Mouse (Mus musculus) spleen, adult 2 months (tissue): ENCODE measurements around the gene Asic2. TPM values are rescaled to one million over a fixed set of nuclear protein-coding genes. Genes with fewer than 3 reads are reported as not detected.

Experiments
- DNase-seq, 2 experiments: peaks; one replicate each; pipeline versions ENCODE4 v3.0.0 to v3.0.0-alpha.2; 2012 to 2021; ENCODE audit warnings: low spot score in 2 of 2, low read depth in 1 of 2
- H3K27ac ChIP-seq: fragments of 200-500 bp; 2 replicates; pipeline ENCODE4 v1.5.1; 2012; ENCODE audit warnings: low read length, inconsistent platforms; ENCODE audit not compliant: insufficient read depth
- H3K27me3 ChIP-seq: fragments of 200-500 bp; 2 replicates; pipeline ENCODE4 v1.6.1; 2012; ENCODE audit warnings: mild to moderate bottlenecking, moderate library complexity, low read length, inconsistent platforms; ENCODE audit not compliant: control insufficient read depth, insufficient read depth
- H3K36me3 ChIP-seq: fragments of 200-500 bp; 2 replicates; pipeline ENCODE4 v1.6.1; 2012; ENCODE audit warnings: mild to moderate bottlenecking, low read length, inconsistent platforms; ENCODE audit not compliant: control insufficient read depth, insufficient read depth
- H3K4me1 ChIP-seq: fragments of 200-500 bp; 2 replicates; pipeline ENCODE4 v1.6.1; 2011; ENCODE audit warnings: inconsistent platforms; ENCODE audit not compliant: control insufficient read depth, insufficient read depth, insufficient read length
- H3K4me3 ChIP-seq: fragments of 200-500 bp; 2 replicates; pipeline ENCODE4 v1.5.1; 2011; ENCODE audit warnings: mild to moderate bottlenecking, inconsistent platforms; ENCODE audit not compliant: insufficient read depth, insufficient read length; ENCODE audit errors: extremely low read depth
- CTCF ChIP-seq: fragments of 200-500 bp; IDR thresholded peaks from 2 replicates; pipeline ENCODE4 v1.5.1; 2011; ENCODE audit warnings: mild to moderate bottlenecking, inconsistent platforms; ENCODE audit not compliant: insufficient read depth, insufficient read length, insufficient replicate concordance; ENCODE audit errors: extremely low read depth
- POLR2A ChIP-seq: fragments of 200-500 bp; IDR thresholded peaks from 2 replicates; pipeline ENCODE4 v1.6.1; 2011; ENCODE audit warnings: low read depth, low read length, inconsistent platforms
- WGBS: fragments of 180-500 bp; shearing (Covaris S2); methylation state at CpG from one replicate; pipeline ENCODE4 v1.1.7; 2018; 5-methylcytosine and 5-hydroxymethylcytosine counted together
- polyA plus RNA-seq: library from polyadenylated mRNA; depleted of rRNA; stranded (reverse); fragments of >200 nt; gene quantifications from 2 replicates; pipeline ENCODE4 v1.2.3, GENCODE M21; 2012

Gene Asic2
- polyA plus RNA-seq, 1 experiment, result 0.46 TPM

DNA sequence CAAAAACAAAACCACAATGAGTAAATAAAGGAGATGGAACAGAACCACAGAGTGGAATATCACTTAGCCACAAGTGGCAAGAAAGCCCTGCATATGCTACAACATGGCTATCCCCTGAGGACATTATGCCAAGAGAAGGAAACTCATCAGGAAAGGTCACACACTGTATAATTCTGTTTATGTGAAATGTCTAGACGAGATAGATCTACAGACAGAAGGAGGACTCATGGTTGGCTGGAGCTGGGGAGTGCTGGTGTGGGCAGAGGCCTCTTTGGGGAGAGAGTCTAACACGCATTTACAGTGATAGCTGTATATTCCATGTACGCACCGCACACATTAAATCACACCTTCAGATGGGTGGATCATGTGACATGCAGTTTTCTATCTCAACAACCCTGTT is 884.4 kb downstream of the Asic2 start:
- DNase-seq, result no peak
- Histone ChIP-seq H3K27me3 (no peaks in the 10 kb centered on the region), H3K27ac (no peak overlapping the region), H3K36me3 (no peaks in the 10 kb centered on the region), H3K4me1 (no peaks in the 10 kb centered on the region), H3K4me3 (no peak overlapping the region)
- no peak for TF ChIP-seq CTCF
- TF ChIP-seq POLR2A, result no peak
- 89% methylated on average over 4 of the region's 4 CpGs for WGBS

DNA sequence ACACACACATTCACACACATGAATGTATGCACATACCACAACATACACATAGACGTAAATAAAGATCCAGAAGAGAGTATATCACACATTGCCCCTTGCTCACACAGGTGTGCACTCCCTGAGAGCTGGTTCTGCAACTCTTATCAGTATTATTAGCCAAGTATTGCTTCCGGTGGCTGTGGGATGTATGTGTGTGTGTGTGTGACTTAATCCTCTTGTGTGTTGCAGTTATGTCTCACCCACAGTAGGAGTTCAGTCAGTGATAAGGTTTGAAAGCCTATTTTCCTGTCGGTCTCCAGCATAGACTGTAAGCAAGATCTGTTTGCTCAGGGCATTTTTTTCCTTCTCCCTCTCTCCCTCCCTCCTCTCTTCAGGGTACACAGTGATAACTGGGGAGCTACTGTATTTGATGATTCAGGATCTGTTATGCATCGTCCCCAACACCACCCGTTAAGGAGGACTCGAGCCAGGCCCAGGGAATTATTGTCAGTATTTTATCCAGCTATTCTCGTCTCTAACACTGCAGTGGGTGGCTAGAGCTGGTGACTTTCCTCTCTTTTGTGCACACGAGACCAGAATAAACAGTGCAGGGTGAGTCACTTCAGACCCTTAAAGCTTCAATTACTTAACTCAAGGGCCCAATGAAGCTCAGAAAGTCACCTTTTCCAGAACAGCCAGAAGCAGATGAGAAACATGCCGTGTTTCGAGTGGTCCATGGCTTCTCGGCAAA is 888.0 kb downstream of the Asic2 start:
- H3K27ac ChIP-seq, result no peak overlapping the region
- DNase-seq, result no peak
- H3K27me3 ChIP-seq, result no peaks in the 10 kb centered on the region
- TF ChIP-seq POLR2A (no peak), CTCF (no peak)
- no peaks in the 10 kb centered on the region for H3K36me3 ChIP-seq
- 77% methylated on average over 11 of the region's 11 CpGs for WGBS
- no peak overlapping the region for H3K4me3 ChIP-seq
- no peaks in the 10 kb centered on the region for H3K4me1 ChIP-seq

DNA sequence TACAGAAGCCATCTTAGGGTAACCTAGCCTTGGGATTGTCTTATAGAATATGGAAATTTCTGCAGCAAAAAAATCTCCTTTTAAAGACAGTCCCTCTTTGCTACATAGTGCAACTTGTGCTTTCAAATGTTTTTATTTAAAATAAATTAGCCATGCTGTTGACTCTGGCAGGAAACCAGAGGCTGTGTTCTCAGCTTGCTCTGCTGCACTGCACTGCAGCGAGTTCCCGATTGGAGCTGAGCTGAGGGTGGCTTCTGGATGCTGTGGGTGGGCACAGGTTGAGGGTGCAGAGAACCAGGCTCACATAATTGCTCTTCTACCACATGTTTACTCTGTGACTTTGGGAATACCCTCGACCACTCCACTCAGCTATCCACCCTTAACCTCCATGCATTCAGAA is 889.0 kb downstream of the Asic2 start:
- Histone ChIP-seq H3K36me3 (no peaks in the 10 kb centered on the region), H3K4me1 (no peaks in the 10 kb centered on the region), H3K27me3 (no peaks in the 10 kb centered on the region), H3K27ac (no peak overlapping the region), H3K4me3 (no peak overlapping the region)
- TF ChIP-seq POLR2A, result no peak
- no peak for TF ChIP-seq CTCF
- 71% methylated on average over 3 of the region's 3 CpGs for WGBS
- DNase-seq, result no peak

DNA sequence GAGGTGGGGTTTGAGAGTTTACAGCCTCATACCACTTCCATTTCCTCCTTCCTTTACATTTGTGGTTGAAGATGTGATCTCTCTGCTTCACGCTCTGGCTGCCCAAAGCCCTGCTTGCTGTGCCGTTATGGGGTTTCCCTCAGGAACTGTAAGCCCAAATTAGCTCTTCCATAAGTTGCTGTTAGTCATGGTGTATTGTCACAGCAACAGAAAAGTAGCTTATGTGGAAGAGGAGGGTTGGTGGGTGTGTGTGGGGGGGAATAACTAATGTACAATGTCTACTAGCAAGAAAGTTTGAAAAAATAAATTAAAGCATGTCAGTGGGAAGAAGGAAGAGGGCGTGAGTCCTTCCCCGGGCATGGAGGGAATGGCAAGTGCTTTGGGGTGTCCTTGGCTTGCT is 896.4 kb downstream of the Asic2 start:
- DNase-seq, result no peak
- Histone ChIP-seq H3K36me3 (no peaks in the 10 kb centered on the region), H3K4me3 (no peak overlapping the region), H3K27ac (no peak overlapping the region), H3K27me3 (no peaks in the 10 kb centered on the region), H3K4me1 (no peaks in the 10 kb centered on the region)
- TF ChIP-seq CTCF (no peak), POLR2A (no peak)
- WGBS, result 73% methylated on average over 4 of the region's 4 CpGs

DNA sequence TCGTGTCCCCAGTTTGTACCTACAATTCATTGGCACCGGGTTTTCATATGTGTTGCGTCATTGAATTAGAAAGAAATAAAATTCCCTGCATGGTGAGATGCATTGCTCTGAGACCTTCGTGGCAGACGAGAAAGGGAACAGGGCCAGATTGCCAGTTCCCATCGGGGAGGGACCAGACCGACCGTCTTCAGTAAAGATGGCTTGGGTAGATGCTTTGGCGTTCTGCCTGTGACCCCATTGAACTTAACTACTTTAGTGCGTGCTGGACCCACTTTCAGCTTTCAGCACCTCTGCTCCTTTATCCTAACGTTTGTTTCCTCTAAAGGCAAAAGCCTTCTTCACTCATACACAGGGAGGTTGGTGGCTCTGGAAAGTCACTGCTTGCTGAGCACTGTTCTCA is 902.9 kb downstream of the Asic2 start:
- Histone ChIP-seq H3K4me3 (no peak overlapping the region), H3K36me3 (no peaks in the 10 kb centered on the region), H3K4me1 (no peaks in the 10 kb centered on the region), H3K27ac (no peak overlapping the region), H3K27me3 (no peaks in the 10 kb centered on the region)
- DNase-seq, result no peak
- TF ChIP-seq CTCF (no peak), POLR2A (no peak)
- WGBS, result 84% methylated on average over 11 of the region's 11 CpGs

DNA sequence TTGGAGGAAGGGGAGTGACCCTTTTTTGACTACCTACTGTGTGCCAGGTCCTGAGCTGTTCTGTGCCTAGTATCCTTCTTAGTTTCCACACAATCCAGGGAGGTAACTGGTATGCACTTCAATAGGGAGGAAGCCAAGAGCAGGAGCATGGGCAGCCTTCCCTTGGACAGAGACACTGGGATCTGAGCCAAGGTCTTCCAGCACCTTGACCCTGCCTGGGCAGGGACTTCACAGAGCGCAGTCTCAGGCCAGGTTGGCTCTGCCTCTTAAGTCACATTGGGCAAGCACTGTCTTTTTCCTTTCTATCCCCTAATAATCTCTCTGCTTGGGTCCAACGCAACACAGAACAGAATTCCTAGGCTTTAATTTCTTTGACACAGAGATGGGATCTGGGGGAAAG is 904.3 kb downstream of the Asic2 start:
- no peak overlapping the region for H3K27ac ChIP-seq
- DNase-seq, result no peak
- H3K4me1 ChIP-seq, result no peaks in the 10 kb centered on the region
- no peaks in the 10 kb centered on the region for H3K27me3 ChIP-seq
- TF ChIP-seq POLR2A (no peak), CTCF (no peak)
- WGBS, result 94% methylated on average over 2 of the region's 2 CpGs
- H3K36me3 ChIP-seq, result no peaks in the 10 kb centered on the region
- H3K4me3 ChIP-seq, result no peak overlapping the region

DNA sequence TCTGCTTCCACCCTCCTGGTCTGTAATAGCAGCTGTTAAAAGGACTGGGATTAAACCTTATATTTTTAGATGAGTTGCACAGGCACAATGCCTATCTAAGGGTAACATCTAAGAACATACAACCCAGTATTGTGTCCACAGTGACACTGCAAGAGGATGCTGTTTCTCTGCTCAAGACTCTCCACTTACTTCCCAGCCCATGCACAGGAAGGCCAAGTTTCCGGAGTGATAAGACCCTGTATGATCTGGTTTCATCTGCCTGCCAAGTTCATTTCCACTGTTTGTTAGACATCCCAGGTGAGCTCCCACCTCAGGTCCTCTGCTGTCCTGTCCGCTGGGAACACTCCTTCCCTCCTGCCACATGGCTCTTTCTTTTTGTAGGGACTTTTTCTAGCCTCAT is 908.2 kb downstream of the Asic2 start:
- no peaks in the 10 kb centered on the region for H3K36me3 ChIP-seq
- no peaks in the 10 kb centered on the region for H3K27me3 ChIP-seq
- no peaks in the 10 kb centered on the region for H3K4me1 ChIP-seq
- DNase-seq, result no peak
- TF ChIP-seq POLR2A (no peak), CTCF (no peak)
- 68% methylated on average over 2 of the region's 2 CpGs for WGBS
- no peak overlapping the region for H3K4me3 ChIP-seq
- no peak overlapping the region for H3K27ac ChIP-seq
